Mouse (Mus musculus) limb, embryonic 12.5 days (tissue): ENCODE measurements at regions not wholly inside any gene's neighbourhood (a gene's known extent, or its start where the extent isn't known, plus 50 kb on each side); places are given as distances from the start of the nearest gene placed in this dataset.

Experiments used
- ATAC-seq: fragments of 200-750 bp; cut with Nextera tagmentation; 2 replicates; pipeline ENCODE4 v1.8.0; 2017; ENCODE audit warnings: low read depth, moderate TSS enrichment; ENCODE audit not compliant: insufficient number of reproducible peaks, insufficient read depth, low FRiP score, low TSS enrichment
- H3K27ac ChIP-seq: fragments of 300-500 bp; sonication (generic); 2 replicates; pipeline ENCODE4 v1.5.1; 2016; ENCODE audit warnings: mild to moderate bottlenecking, moderate library complexity
- H3K27me3 ChIP-seq: fragments of 300-500 bp; sonication (generic); 2 replicates; pipeline ENCODE4 v1.6.1; 2016; ENCODE audit warnings: mild to moderate bottlenecking, moderate library complexity
- H3K36me3 ChIP-seq: fragments of 300-500 bp; sonication (generic); 2 replicates; pipeline ENCODE4 v1.6.1; 2016; ENCODE audit warnings: mild to moderate bottlenecking, moderate library complexity
- H3K4me1 ChIP-seq: fragments of 300-500 bp; sonication (generic); replicated peaks from 2 replicates; pipeline ENCODE4 v1.6.1; 2016
- H3K4me2 ChIP-seq: fragments of 300-500 bp; sonication (generic); 2 replicates; pipeline ENCODE4 v1.6.1; 2016; ENCODE audit warnings: mild to moderate bottlenecking, moderate library complexity
- H3K4me3 ChIP-seq: fragments of 300-500 bp; sonication (generic); replicated peaks from 2 replicates; pipeline ENCODE4 v1.5.1; 2016; ENCODE audit warnings: mild to moderate bottlenecking
- H3K9ac ChIP-seq: fragments of 300-500 bp; sonication (generic); replicated peaks from 2 replicates; pipeline ENCODE4 v1.6.1; 2016; ENCODE audit warnings: mild to moderate bottlenecking, moderate library complexity
- H3K9me3 ChIP-seq: fragments of 300-500 bp; sonication (generic); 2 replicates; pipeline ENCODE4 v1.6.1; 2016; ENCODE audit warnings: mild to moderate bottlenecking, moderate library complexity
- WGBS: fragments of 180-500 bp; shearing (Covaris S2); methylation state at CpG from one replicate; pipeline ENCODE4 v1.1.7; 2016; 5-methylcytosine and 5-hydroxymethylcytosine counted together

DNA sequence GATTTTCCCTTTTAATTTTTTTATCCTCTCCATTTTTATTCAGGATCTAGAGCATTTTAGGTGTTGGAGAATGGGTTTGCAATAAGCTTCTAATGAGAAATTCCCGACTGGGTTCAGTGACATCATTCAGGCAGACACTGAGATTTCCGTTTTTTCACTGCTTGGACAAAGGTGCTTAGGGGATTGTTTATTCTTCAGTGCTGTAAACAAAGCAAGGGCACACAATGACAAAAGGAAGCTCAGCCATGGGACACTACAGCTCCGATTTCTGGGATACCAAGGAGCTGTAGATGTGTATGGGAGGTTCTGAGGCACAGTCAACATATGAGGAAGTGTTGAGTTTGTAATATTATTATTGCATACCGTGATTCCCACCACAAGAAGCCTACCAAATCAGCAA is 304.1 kb upstream of the Adgrl2 start:
- no peaks in the 10 kb centered on the region for H3K36me3 ChIP-seq
- H3K4me2 ChIP-seq: no peak overlapping the region
- H3K9ac ChIP-seq: no peak overlapping the region
- H3K27ac ChIP-seq: no peak overlapping the region
- H3K4me3 ChIP-seq: no peak overlapping the region
- 76% methylated on average over 4 of the region's 4 CpGs for WGBS
- H3K27me3 ChIP-seq: peaks cover 10% of the 10 kb centered on the region; the same call in 1 of the 2 replicates
- peaks cover 11% of the 10 kb centered on the region for H3K4me1 ChIP-seq
- ATAC-seq: no peak
- no peaks in the 10 kb centered on the region for H3K9me3 ChIP-seq

- H3K4me1 ChIP-seq: peaks cover 11% of the 10 kb centered on the region
- no peak overlapping the region for H3K4me3 ChIP-seq
- no peak overlapping the region for H3K27ac ChIP-seq
- whole genome bisulfite sequencing: 98% methylated on average over 3 of the region's 3 CpGs
- no peaks in the 10 kb centered on the region for H3K36me3 ChIP-seq
- H3K27me3 ChIP-seq: peaks cover 11% of the 10 kb centered on the region; the same call in 1 of the 2 replicates
- no peak overlapping the region for H3K4me2 ChIP-seq
- no peak overlapping the region for H3K9ac ChIP-seq
- no peak for ATAC-seq
- no peaks in the 10 kb centered on the region for H3K9me3 ChIP-seq
Measured at GRCm38 (mm10) chr3:149292459-149292858, 302.1 kb upstream of the Adgrl2 start.

- Histone ChIP-seq H3K27ac (no peak overlapping the region), H3K36me3 (no peaks in the 10 kb centered on the region), H3K9ac (no peak overlapping the region), H3K9me3 (no peaks in the 10 kb centered on the region), H3K4me2 (no peak overlapping the region), H3K4me3 (no peak overlapping the region), H3K4me1 (peaks cover 9% of the 10 kb centered on the region), H3K27me3 (peaks cover 11% of the 10 kb centered on the region; the same call in 1 of the 2 replicates)
- no peak for ATAC-seq
- WGBS: 50% methylated on average over 7 of the region's 7 CpGs
Measured at GRCm38 (mm10) chr3:149291473-149291872, 301.1 kb upstream of the Adgrl2 start.

DNA sequence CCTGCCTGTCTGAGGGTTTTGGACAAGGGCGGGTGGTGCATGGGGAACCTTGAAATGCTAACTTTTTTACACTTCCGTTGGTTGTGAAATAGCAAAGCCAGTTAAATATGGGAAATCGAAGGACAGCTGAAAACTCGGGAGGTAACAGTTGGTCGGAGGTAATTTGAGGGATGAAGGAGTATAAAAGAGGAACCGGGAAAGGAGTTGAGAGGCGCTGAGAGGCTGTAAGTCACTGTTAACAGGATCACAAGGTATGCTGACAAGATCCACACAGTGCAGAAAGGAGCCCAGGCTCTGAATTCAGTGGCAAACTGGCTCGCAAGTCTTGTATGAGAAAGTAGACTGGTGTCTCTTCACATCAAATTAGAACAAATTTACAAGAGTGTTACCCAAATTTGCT is 299.9 kb upstream of the Adgrl2 start:
- ATAC-seq: no peak
- 56% methylated on average over 8 of the region's 8 CpGs for WGBS
- H3K4me1 ChIP-seq: no peaks in the 10 kb centered on the region

DNA sequence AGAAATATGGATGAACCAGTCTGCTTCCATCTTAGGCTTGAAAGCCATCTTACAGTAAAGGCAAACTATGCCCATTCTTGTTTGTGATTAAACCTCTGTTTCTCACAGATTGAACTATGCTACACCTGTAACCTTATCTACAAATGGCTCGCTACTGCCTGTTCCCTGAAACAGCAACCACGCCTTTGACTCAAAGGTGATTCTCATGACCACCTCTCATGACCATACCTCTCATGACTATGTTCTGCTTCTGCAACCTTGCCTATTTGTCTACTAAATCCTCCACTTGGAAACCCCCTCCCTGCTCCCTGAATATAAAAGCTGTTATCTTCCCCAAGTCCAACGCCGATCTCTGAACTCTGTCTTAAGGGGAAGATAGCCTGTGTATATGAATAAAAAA is 296.7 kb upstream of the Adgrl2 start:
- Histone ChIP-seq H3K9ac (no peak overlapping the region), H3K4me3 (no peak overlapping the region), H3K27me3 (peaks cover 11% of the 10 kb centered on the region; the same call in 1 of the 2 replicates), H3K4me1 (no peaks in the 10 kb centered on the region), H3K9me3 (no peaks in the 10 kb centered on the region), H3K36me3 (no peaks in the 10 kb centered on the region), H3K4me2 (no peak overlapping the region), H3K27ac (no peak overlapping the region)
- ATAC-seq: no peak
- WGBS: 94% methylated on average over 4 of the region's 4 CpGs

More for the DNA sequence above, 299.9 kb upstream of the Adgrl2 start:
- Histone ChIP-seq H3K27ac (no peak overlapping the region), H3K9me3 (no peaks in the 10 kb centered on the region), H3K9ac (no peak overlapping the region), H3K36me3 (no peaks in the 10 kb centered on the region), H3K4me2 (no peak overlapping the region), H3K27me3 (peaks cover 11% of the 10 kb centered on the region; the same call in 1 of the 2 replicates), H3K4me3 (no peak overlapping the region)

- 83% methylated on average over 4 of the region's 4 CpGs for WGBS
- H3K27me3 ChIP-seq: 0 out of 2 replicates have a peak, but pooled peaks cover 5% of the 10 kb centered on the region
- no peak overlapping the region for H3K4me3 ChIP-seq
- no peak overlapping the region for H3K27ac ChIP-seq
- no peaks in the 10 kb centered on the region for H3K4me1 ChIP-seq
- H3K4me2 ChIP-seq: no peak overlapping the region
- no peak for ATAC-seq
- no peaks in the 10 kb centered on the region for H3K36me3 ChIP-seq
- no peaks in the 10 kb centered on the region for H3K9me3 ChIP-seq
- no peak overlapping the region for H3K9ac ChIP-seq
Measured at GRCm38 (mm10) chr3:149284976-149285375, 294.6 kb upstream of the Adgrl2 start.

- Histone ChIP-seq H3K4me3 (no peak overlapping the region), H3K9me3 (no peaks in the 10 kb centered on the region), H3K27ac (no peak overlapping the region), H3K27me3 (no peaks in the 10 kb centered on the region), H3K4me1 (no peaks in the 10 kb centered on the region), H3K4me2 (no peak overlapping the region), H3K36me3 (no peaks in the 10 kb centered on the region), H3K9ac (no peak overlapping the region)
- no peak for ATAC-seq
- 86% methylated on average over 9 of the region's 9 CpGs for WGBS
Measured at GRCm38 (mm10) chr3:149280807-149281789, 290.7 kb upstream of the Adgrl2 start.

DNA sequence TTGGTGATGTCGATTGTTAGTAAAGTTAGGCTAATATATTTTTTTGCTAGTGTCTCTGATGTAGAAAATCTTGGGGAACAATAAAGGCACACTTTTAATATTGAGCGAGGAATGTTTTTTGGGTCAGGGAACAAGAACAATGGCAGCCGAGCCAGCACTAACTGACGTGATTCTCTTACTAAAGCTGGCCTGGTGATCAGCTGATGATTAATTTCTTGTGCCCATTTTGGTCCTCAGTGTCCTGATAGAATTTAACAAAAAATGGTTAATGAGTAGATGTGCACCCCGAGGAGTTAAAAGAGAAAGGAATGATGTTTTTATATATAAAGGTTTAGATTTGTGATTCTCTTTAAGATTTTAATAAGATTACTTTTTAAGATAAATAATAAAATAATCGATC is 289.0 kb upstream of the Adgrl2 start:
- H3K4me3 ChIP-seq: no peak overlapping the region
- H3K27ac ChIP-seq: no peak overlapping the region

DNA sequence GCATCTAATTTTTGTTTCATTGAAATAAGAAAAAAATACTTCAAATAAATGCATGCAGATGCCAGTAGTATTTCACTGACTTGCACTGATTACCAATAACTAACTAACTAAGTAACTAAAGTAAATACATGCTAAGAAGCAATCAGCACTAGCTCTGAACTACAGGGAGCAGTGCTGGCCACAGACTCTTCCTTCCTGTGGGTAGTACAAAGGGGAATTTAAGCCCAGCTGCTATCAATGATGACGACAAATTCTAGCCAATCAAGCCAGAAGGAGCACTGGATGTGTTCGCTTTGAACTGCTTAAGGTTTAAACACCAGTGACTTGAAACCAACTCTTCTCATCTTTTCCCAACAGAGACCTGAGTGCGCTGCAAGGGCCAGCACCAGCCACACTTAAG is 287.5 kb upstream of the Adgrl2 start:
- Histone ChIP-seq H3K4me1 (no peaks in the 10 kb centered on the region), H3K4me3 (no peak overlapping the region), H3K4me2 (no peak overlapping the region), H3K9ac (no peak overlapping the region), H3K9me3 (no peaks in the 10 kb centered on the region), H3K27ac (no peak overlapping the region), H3K36me3 (no peaks in the 10 kb centered on the region), H3K27me3 (no peaks in the 10 kb centered on the region)
- 68% methylated on average over 3 of the region's 3 CpGs for WGBS
- ATAC-seq: no peak

More for the DNA sequence above, 289.0 kb upstream of the Adgrl2 start:
- no peaks in the 10 kb centered on the region for H3K9me3 ChIP-seq
- no peaks in the 10 kb centered on the region for H3K4me1 ChIP-seq
- no peaks in the 10 kb centered on the region for H3K27me3 ChIP-seq
- no peak overlapping the region for H3K9ac ChIP-seq
- 88% methylated on average over 6 of the region's 6 CpGs for WGBS
- H3K4me2 ChIP-seq: no peak overlapping the region
- no peaks in the 10 kb centered on the region for H3K36me3 ChIP-seq
- ATAC-seq: no peak

- H3K4me2 ChIP-seq: no peak overlapping the region
- no peak overlapping the region for H3K27ac ChIP-seq
- H3K4me3 ChIP-seq: no peak overlapping the region
- no peak overlapping the region for H3K9ac ChIP-seq
- WGBS: 73% methylated on average over 6 of the region's 6 CpGs
- H3K4me1 ChIP-seq: no peaks in the 10 kb centered on the region
- H3K9me3 ChIP-seq: no peaks in the 10 kb centered on the region
- no peaks in the 10 kb centered on the region for H3K36me3 ChIP-seq
- no peaks in the 10 kb centered on the region for H3K27me3 ChIP-seq
- no peak for ATAC-seq
Measured at GRCm38 (mm10) chr3:149275478-149276132, 285.2 kb upstream of the Adgrl2 start.

GRCm38 (mm10) chr3:149274987-149275386 is 284.6 kb upstream of the Adgrl2 start:
- H3K4me3 ChIP-seq: no peak overlapping the region
- H3K4me2 ChIP-seq: peak overlapping the region; percentile 35
- no peak for ATAC-seq
- H3K9me3 ChIP-seq: no peaks in the 10 kb centered on the region
- H3K9ac ChIP-seq: no peak overlapping the region
- H3K4me1 ChIP-seq: no peaks in the 10 kb centered on the region
- WGBS: 79% methylated on average over 5 of the region's 5 CpGs
- H3K27ac ChIP-seq: no peak overlapping the region
- H3K36me3 ChIP-seq: no peaks in the 10 kb centered on the region
- no peaks in the 10 kb centered on the region for H3K27me3 ChIP-seq
